Mouse (Mus musculus): ENCODE results near the gene Ttc38.

- no peak for TF ChIP-seq CTCF (IDR thresholded peaks at IDR 0.05; ENCODE audit: borderline replicate concordance, insufficient read depth, low read length)
- no peak for TF ChIP-seq POLR2A (IDR thresholded peaks at IDR 0.05; ENCODE audit: low read depth, low read length)
Measured at GRCm38 (mm10) chr15:85897113-85897512, 65.0 kb downstream of the Ttc38 start.
